Mouse (Mus musculus): ENCODE data around the gene Tmem136.

DNA sequence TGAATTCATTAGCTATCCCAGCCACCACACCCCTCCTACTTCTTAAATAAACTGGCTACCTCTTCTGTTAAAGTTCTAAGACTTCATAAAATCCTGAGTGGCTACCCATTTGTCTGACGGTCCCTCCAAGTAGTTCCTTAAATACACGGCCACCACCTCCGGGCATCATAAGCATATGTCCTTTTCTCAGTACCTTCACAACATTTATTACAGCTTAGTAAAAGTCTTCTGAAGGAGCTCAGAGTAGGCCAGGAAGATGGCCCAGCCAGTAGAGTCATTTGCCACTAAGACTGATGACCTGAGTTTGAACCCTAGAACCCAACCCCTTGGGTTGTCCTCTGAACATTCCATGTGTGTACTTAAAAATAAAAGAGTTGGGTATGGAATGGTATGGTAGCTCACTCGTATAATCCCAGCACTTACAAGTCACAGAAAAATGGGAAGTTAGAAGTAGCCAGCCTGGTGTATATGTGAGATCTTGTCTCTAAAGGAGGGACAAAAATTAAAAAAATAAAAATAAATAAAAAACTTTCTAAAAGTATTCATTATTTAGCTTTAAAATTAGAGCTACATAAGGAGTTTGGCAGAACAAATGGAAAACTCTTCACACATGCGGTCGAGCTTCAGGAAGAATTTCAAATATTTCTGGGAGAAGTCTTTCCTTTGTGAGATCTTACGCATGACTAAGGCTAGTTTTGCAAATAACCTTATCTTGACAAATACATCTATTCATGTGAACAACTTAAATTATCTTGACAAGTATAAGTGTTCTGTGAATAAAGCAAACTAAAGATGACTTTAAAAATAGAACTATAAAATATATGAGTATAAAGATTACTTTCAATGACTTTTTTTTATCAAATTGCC is 31.6 kb downstream of the Tmem136 start:
- no peak for TF ChIP-seq CTCF (IDR thresholded peaks at IDR 0.05; ENCODE audit: insufficient read depth, low read depth, low read length)
- no peak for TF ChIP-seq POLR2A (IDR thresholded peaks at IDR 0.05; ENCODE audit: insufficient read depth, low read depth, low read length)
